Mouse (Mus musculus) heart, embryonic 14.5 days (tissue): Measurements from ENCODE around the gene Capn2. TPM values are rescaled to one million over a fixed set of nuclear protein-coding genes. Genes with fewer than 3 reads are reported as not detected.

Experiments
- ATAC-seq: fragments of 200-750 bp; cut with Nextera tagmentation; 2 replicates; pipeline ENCODE4 v1.8.0; 2017; ENCODE audit warnings: low read depth, moderate TSS enrichment; ENCODE audit not compliant: insufficient number of reproducible peaks, insufficient read depth, low FRiP score
- H3K27ac ChIP-seq, 2 experiments: fragments of 200-500 bp in 1 of 2; fragments of 300-500 bp in 1 of 2; sonication (generic) in 1 of 2; replicated peaks in 1 of 2; 2 replicates each; pipeline ENCODE4 v1.5.1; 2012 to 2014; ENCODE audit warnings: low read depth in 2 of 2, low read length in 2 of 2, control low read depth in 1 of 2, mild to moderate bottlenecking in 1 of 2, mixed read lengths in 1 of 2; ENCODE audit not compliant: control insufficient read depth in 1 of 2, insufficient read depth in 1 of 2
- H3K27me3 ChIP-seq: fragments of 300-500 bp; sonication (generic); 2 replicates; pipeline ENCODE4 v1.6.1; 2014; ENCODE audit warnings: mild to moderate bottlenecking, low read length, control low read depth; ENCODE audit not compliant: control insufficient read depth, insufficient read depth
- H3K36me3 ChIP-seq: fragments of 300-500 bp; sonication (generic); 2 replicates; pipeline ENCODE4 v1.6.1; 2014; ENCODE audit warnings: mild to moderate bottlenecking, control low read depth, low read length, mixed read lengths; ENCODE audit not compliant: control insufficient read depth, insufficient read depth
- H3K4me1 ChIP-seq, 2 experiments: fragments of 200-500 bp in 1 of 2; fragments of 300-500 bp in 1 of 2; sonication (generic) in 1 of 2; 2 replicates each; pipeline ENCODE4 v1.6.1; 2012 to 2014; ENCODE audit warnings: low read length in 2 of 2, control low read depth in 1 of 2, mixed read lengths in 1 of 2; ENCODE audit not compliant: control insufficient read depth in 2 of 2, insufficient read depth in 2 of 2
- H3K4me2 ChIP-seq: fragments of 300-500 bp; sonication (generic); 2 replicates; pipeline ENCODE4 v1.6.1; 2014; ENCODE audit warnings: mild to moderate bottlenecking, low read length
- H3K4me3 ChIP-seq, 2 experiments: fragments of 200-500 bp in 1 of 2; fragments of 300-500 bp in 1 of 2; sonication (generic) in 1 of 2; 2 replicates each; pipeline ENCODE4 v1.5.1; 2012 to 2014; ENCODE audit warnings: low read length in 2 of 2, mild to moderate bottlenecking in 2 of 2, control low read depth in 1 of 2, low read depth in 1 of 2, moderate library complexity in 1 of 2; ENCODE audit not compliant: control insufficient read depth in 1 of 2, insufficient read depth in 1 of 2
- H3K9ac ChIP-seq: fragments of 300-500 bp; sonication (generic); 2 replicates; pipeline ENCODE4 v1.6.1; 2014; ENCODE audit warnings: mild to moderate bottlenecking, low read length
- H3K9me3 ChIP-seq: fragments of 300-500 bp; sonication (generic); 2 replicates; pipeline ENCODE4 v1.6.1; 2016; ENCODE audit warnings: low read length, control low read depth; ENCODE audit not compliant: control insufficient read depth
- WGBS: fragments of 180-500 bp; shearing (Covaris S2); extraction: QIAGEN DNeasy Blood & Tissue Kit; methylation state at CpG from one replicate; pipeline ENCODE4 v1.1.7; 2014; 5-methylcytosine and 5-hydroxymethylcytosine counted together
- polyA plus RNA-seq: library from polyadenylated mRNA; unstranded; fragments of >200 nt; fragmentation: Nextera tagmentation; extraction: Ambion mirVana; gene quantifications from 2 replicates; pipeline ENCODE4 v1.2.1, GENCODE M21; 2014

The Capn2 gene
- polyA plus RNA-seq, 1 experiment from 2014 or later, result 71.2 TPM

DNA sequence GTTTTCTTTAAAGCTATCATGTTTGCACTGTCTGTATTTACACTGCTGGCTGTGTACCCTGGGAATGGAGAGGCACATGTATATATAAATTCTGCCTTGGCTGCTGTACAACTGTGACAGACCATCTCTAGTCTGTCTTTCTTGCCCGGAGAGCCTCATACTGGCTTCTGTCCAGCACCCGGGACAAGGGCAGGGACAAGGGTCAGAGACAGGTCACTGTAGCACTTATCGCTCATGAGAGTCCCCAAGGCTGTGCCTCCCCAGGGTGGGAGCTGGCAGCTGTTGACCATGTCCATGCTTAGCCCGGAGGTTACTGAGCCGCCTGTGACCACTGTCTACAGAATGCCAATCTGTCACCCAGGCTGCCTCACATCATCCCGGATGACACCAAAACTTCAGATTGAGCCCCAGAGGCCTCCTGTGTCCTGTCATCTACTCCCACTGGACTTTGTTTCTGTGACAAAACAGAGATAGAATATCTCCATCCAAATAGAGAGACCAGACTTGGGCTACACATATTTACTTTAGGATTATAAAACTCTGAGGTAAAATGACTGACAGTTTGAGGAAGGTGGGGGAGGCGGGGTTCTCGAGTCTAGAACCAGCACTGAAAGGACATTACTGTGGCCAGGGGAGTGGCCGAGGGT, 17.8 kb downstream of the Capn2 start:
- peak; percentile 62 for ATAC-seq
- Histone ChIP-seq H3K9ac (0 out of 2 replicates have a peak overlapping the region, but pooled peaks have one; percentile 11), H3K36me3 (0 out of 2 replicates have a peak, but pooled peaks cover 7% of the 10 kb centered on the region), H3K4me3 (no peak overlapping the region), H3K4me1 (peaks cover 64 to 80% of the 10 kb centered on the region in 2 experiments), H3K27me3 (no peaks in the 10 kb centered on the region), H3K4me2 (peak overlapping the region; percentile 30; the same call in 1 of the 2 replicates), H3K9me3 (no peaks in the 10 kb centered on the region), H3K27ac (peak overlapping the region; percentile 69 to 85)
- WGBS, result 31% methylated on average over 9 of the region's 9 CpGs

DNA sequence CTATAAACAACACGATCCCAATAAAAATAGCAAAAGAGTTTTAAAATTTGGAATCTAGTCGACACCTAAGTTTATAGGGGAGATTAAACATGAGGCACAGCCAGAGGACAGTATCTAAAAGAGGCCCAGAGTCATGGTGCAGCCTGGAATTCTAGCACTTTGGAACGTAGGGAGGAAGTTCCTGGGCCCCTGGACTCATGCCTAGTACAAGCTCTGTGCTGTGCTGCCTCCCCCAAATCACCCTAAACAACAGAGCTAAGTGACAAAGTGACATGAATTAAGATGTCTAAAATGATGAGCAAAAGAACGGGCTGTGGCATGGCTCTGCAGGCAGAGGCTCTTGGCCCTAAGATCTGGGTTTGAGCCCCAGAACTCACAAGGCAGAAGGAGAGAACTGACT, 19.7 kb downstream of the Capn2 start:
- Histone ChIP-seq H3K9me3 (no peaks in the 10 kb centered on the region), H3K27ac (peak overlapping the region; percentile 59 to 73), H3K9ac (no peak overlapping the region), H3K27me3 (no peaks in the 10 kb centered on the region), H3K4me3 (no peak overlapping the region), H3K4me1 (peaks cover 53 to 69% of the 10 kb centered on the region in 2 experiments), H3K4me2 (0 out of 2 replicates have a peak overlapping the region, but pooled peaks have one; percentile 11), H3K36me3 (peaks cover 12% of the 10 kb centered on the region)
- no peak for ATAC-seq
- WGBS, result 14% methylated on average over 4 of the region's 4 CpGs

DNA sequence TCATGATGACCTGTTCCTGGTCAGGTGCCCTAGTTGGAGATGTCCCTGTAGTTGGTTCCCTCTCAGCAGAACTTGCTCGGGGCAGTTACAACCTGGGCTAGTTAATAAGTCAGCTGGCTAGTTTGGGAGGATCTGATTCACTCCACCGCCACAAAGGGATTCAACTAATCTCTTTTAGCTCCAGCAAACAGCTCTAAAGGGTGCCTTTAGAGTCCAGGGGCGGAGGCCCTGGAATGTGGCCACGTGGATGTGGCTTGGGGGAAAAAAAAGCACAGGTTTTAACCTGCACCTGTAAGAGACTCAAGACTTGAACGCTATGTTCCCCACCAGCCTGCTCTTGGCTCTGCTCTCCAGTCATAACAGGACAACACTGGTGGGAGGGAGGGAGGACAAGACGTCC, 20.7 kb downstream of the Capn2 start:
- WGBS, result 50% methylated on average over 6 of the region's 6 CpGs
- Histone ChIP-seq H3K9me3 (no peaks in the 10 kb centered on the region), H3K4me2 (no peak overlapping the region), H3K9ac (peak overlapping the region; percentile 25; the same call in 1 of the 2 replicates), H3K4me3 (no peak overlapping the region), H3K27ac (peak overlapping the region; percentile 21 to 73; a peak in 3 of 4 replicates), H3K27me3 (no peaks in the 10 kb centered on the region), H3K36me3 (peaks cover 20% of the 10 kb centered on the region), H3K4me1 (peaks cover 48 to 59% of the 10 kb centered on the region in 2 experiments)
- ATAC-seq, result no peak

DNA sequence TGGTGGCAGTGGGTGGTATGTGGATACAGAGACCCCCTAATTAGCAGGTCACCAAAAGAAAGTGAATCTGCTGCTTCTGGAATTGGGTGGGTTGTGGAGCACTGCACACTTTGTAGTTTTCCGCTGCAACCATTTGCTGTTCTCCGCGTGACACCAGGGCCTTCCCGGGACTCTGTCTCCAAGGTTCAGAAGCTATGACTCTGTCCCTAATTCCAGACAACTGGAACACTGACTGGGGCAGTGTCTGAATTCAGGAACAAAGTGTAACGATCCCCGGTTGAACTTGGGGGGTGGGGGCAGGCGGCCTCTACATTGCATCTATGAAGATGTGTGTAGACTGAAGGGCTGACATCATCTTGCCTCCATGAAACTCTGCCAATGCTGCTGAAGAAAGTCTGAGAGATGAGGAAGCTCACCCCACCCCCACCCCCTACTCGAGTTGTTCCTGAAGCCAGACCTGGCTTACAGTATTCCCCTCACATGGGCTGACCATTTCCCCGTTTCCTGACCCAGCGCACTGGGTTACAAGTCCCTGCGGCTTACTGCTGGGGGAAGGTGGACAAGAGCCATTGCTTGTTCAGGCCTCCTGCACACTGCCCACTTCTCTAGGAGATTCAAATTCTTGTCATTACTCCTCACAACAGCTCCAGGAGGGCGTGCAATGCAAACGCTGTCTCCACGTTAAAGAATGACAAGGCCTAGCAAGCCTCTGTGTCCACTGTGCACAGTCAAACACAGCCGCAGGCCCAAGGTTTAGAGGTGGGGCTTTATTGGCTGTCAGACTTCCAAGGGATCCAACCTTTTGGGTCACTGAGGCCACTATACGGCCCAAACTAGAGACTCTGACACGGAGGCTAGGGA, 22.9 kb downstream of the Capn2 start:
- H3K27ac ChIP-seq, result peak overlapping the region; percentile 22 to 59; a peak in 2 of 4 replicates
- H3K27me3 ChIP-seq, result no peaks in the 10 kb centered on the region
- H3K9me3 ChIP-seq, result no peaks in the 10 kb centered on the region
- peaks cover 36% of the 10 kb centered on the region for H3K36me3 ChIP-seq
- ATAC-seq, result no peak
- no peak overlapping the region for H3K4me2 ChIP-seq
- H3K4me1 ChIP-seq, result peaks cover 40 to 51% of the 10 kb centered on the region in 2 experiments
- H3K4me3 ChIP-seq, result no peak overlapping the region
- 43% methylated on average over 17 of the region's 17 CpGs for WGBS
- peak overlapping the region; percentile 34; the same call in 1 of the 2 replicates for H3K9ac ChIP-seq

DNA sequence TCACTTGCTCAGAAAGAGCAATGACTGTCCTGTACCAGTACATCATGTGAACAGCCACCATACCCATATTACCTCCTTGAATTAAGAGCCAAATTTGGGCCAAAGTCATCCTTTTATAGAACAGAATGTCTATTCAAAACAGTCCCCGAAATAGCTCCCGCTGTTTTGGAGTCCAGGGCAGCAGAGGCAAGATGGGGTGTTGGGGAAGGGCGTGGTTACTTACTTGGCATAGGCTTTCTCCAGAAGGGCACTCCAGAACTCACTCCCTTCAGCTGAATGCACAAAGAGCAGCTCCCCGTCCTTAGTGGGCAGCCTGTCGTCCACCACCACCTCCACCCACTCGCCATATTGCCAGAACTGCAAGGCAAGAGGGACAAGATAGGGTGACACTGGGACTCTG, 25.6 kb downstream of the Capn2 start:
- 86% methylated on average over 6 of the region's 6 CpGs for WGBS
- Histone ChIP-seq H3K36me3 (peaks cover 63% of the 10 kb centered on the region), H3K4me2 (no peak overlapping the region), H3K27ac (no peak overlapping the region), H3K9ac (no peak overlapping the region), H3K4me1 (peaks cover 25 to 28% of the 10 kb centered on the region in 2 experiments), H3K27me3 (no peaks in the 10 kb centered on the region), H3K9me3 (no peaks in the 10 kb centered on the region), H3K4me3 (no peak overlapping the region)
- no peak for ATAC-seq

DNA sequence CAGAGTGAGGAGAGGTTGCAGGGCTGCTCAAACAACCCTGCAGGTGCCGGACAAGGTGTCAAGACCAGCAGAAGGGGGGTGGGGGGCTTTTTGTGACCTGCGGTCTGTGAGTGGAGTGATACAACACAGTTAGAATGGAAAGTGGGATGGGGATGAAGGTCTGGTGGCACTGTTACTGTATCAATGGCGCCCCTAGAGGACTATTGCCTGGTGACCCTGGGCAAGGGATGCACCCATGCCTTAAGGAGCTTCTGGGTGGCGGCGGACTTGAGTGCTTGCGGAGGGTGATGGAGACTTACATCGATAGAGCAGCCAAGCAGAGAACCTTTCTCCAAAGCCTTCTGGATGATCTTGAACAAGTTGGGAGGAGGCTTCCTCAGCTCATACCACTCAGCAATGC, 26.8 kb downstream of the Capn2 start:
- Histone ChIP-seq H3K27ac (peak overlapping the region in 1 of 2 experiments; percentile 64; a peak in 2 of 4 replicates), H3K4me2 (no peak overlapping the region), H3K9ac (no peak overlapping the region), H3K4me1 (peaks cover 15 to 19% of the 10 kb centered on the region in 2 experiments), H3K4me3 (no peak overlapping the region), H3K9me3 (no peaks in the 10 kb centered on the region), H3K27me3 (no peaks in the 10 kb centered on the region), H3K36me3 (peaks cover 69% of the 10 kb centered on the region)
- ATAC-seq, result no peak
- 73% methylated on average over 7 of the region's 7 CpGs for WGBS

DNA sequence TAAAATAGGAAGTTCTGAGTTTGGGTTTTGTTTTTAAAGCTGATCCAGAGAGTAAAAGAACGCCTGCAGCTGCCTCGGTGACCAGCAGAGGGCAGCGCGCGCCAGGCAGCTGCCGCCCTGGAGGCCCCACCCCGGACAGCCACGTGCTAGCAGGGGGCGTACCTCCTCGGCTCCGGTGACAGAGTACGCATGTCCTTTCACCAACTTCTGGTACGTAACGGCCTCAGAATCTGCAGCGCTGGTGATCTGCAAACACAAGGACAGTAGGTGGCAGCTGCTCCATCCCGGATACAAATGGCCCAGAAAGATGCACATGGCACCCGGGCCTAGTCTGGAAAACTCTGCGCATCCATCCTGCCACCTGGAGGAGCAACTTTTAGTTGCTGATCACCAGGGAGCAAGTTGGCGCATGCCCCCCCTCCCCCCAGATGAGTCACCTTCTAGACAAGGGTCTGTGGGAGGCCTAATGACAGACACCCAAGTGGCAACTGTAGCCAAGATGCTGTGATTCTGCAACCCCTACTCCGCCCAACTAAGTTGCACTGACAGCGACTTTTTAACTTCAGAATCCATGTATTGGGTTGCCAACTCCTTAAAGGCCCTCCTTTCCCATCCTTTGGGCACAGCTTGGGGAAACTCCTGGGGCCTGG, 27.5 kb downstream of the Capn2 start:
- H3K9ac ChIP-seq, result peak overlapping the region; percentile 34; the same call in 1 of the 2 replicates

More for the DNA sequence above, 27.5 kb downstream of the Capn2 start:
- Histone ChIP-seq H3K4me3 (no peak overlapping the region; a peak in 1 of 4 replicates), H3K27ac (peak overlapping the region; percentile 6 to 64), H3K4me2 (peak overlapping the region; percentile 58), H3K4me1 (peaks cover 13 to 17% of the 10 kb centered on the region in 2 experiments), H3K9me3 (no peaks in the 10 kb centered on the region), H3K36me3 (peaks cover 76% of the 10 kb centered on the region), H3K27me3 (no peaks in the 10 kb centered on the region)
- peak; percentile 85 for ATAC-seq
- WGBS, result 7% methylated on average over 21 of the region's 21 CpGs
